Mouse (Mus musculus): ENCODE data around the gene Tnni1.

DNA sequence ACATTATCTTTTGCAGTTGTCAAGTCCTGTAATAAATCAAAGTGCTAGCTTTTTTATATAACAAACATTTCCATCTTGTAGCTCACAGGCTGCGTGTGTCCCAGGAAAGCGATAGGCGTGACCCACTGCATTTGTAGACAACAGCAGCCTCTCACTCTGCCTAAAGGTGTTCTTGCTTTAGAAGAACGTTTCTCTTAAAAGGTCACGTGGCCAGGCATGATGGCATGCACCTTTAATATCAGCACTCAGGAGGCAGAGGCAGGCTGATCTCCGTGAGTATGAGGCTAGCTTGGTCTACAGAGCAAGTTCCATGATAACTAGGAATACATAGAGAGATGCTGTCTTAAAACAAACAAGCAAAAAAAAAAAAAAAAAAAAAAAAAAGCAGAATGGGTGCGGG, 79.3 kb downstream of the Tnni1 start:
- TF ChIP-seq CTCF (IDR thresholded peaks at IDR 0.05; ENCODE audit: insufficient read depth, low read depth, low read length) (no peak), POLR2A (IDR thresholded peaks at IDR 0.05; ENCODE audit: insufficient read depth, low read depth, low read length) (no peak)

Data from olfactory bulb, adult 2 months (tissue).